Mouse (Mus musculus): ENCODE measurements around the gene Gm26897.

Gm26897 gene

DNA sequence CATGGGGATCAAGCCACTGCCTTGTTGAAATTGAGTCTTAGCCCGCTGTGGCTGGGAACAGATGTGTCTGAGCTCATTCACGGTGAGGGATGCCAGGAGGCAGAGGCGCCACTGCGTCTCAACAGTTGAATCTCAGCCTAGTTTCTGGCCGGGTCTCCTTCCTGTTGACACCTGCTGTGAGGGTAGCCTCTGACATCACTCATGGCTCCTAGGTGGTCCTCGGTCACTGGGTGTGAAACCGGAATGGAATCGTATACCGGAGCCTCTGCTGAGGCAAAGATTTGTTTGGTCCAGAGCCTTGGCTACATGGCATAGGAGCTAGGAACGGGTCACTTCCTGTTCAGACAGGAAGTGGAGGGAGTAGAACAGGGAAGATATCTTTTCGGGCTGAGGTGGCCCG lies at the start of gene Gm26897:
Gene Gm26897 (plus strand): TSS at position 74 of the 400 bp plus-strand sequence.
- DNase-seq (ENCODE audit: low read depth): no peak

GRCm38 (mm10) chr5:111687370-111687769 lies 46.4 kb upstream of the Gm26897 start:
- DNase-seq (ENCODE audit: low read depth): no peak

- no peak for DNase-seq (ENCODE audit: low read depth)
Observed at GRCm38 (mm10) chr5:111688584-111688983, 45.1 kb upstream of the Gm26897 start.

DNA sequence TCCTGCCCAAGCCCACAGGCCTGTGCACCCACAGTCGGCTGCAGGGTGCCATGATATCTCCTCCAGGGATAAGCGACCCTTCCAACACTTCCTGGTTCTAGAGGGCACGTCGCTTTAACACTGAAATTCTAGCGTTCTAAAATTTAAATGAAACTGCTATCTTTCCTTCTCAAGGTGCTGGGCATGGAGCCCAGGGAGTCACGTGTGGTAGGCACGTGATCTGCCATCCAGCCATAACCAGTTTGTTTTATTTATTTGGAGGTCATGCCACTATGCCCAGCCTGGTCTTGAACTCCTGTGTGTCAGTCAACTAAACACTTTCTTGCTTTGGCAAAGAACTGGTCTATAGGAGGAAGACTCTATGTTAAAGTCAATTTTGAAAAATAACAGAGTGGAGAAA lies 35.7 kb upstream of the Gm26897 start:
- DNase-seq (ENCODE audit: low read depth): no peak

GRCm38 (mm10) chr5:111699711-111700303 lies 33.9 kb upstream of the Gm26897 start:
- DNase-seq (ENCODE audit: low read depth): no peak

- DNase-seq (ENCODE audit: low read depth): no peak
Observed at GRCm38 (mm10) chr5:111701634-111702329, 31.9 kb upstream of the Gm26897 start.

DNA sequence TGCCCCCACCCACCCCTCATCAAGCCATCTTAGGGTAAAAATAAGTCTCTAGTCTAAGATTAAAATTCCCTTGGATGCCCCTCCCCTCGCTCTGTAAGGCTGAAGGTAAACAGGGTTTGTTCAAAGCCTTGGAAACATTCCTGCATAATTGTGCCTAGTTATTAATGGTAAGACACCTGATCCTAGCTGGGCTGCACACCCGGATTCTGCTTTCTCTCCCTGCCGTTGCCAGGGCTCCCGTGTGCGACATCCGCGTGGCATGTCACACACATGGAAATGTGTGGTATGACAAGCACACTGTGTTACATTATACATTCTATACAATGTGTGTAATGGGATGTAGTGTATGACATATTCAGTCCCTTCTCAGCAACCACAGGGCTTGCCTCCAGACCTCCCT lies 30.1 kb upstream of the Gm26897 start:
- DNase-seq (ENCODE audit: low read depth): no peak

DNA sequence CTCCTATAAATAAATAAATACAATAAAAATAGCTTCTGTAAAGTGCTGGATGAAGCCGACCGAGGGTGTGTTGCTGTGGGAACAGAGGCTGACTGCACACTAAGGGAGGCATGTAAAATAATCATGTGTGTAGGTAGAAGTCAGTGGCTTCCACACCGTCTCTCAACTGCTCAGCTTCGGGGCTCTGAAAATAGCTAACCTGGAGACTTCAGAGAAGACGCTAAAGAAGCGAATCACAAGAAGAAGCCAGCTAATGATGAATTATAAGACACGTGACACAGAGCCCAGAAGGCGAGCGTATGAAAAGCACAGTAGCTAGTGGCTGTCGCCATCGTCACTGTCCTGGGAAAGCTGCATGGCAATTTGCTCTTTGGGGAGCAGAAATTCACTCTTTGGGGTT lies 29.4 kb upstream of the Gm26897 start:
- DNase-seq (ENCODE audit: low read depth): no peak

GRCm38 (mm10) chr5:111709195-111709901 lies 24.4 kb upstream of the Gm26897 start:
- no peak for DNase-seq (ENCODE audit: low read depth)

GRCm38 (mm10) chr5:111719018-111719417 lies 14.7 kb upstream of the Gm26897 start:
- no peak for DNase-seq (ENCODE audit: low read depth)

DNA sequence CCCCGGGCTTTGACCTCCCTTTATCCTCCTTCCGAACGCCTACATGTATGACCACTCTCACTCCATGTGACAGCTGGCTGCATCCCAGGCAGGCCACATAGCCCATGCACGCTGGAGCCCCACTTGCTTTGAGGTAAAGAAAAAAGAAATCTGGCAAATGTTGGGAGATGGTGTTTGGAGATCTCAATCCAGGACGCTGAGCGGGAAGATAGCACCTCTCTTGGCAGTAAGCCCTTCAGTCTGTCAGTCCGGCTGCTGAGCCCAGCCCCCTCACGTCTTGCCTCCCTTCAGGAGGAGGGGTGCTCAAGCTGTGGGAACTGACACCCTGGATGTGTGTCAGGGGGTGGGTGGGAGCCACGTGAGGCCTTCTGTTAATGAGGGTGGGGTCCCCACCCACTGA lies 13.0 kb upstream of the Gm26897 start:
- DNase-seq (ENCODE audit: low read depth): no peak

DNA sequence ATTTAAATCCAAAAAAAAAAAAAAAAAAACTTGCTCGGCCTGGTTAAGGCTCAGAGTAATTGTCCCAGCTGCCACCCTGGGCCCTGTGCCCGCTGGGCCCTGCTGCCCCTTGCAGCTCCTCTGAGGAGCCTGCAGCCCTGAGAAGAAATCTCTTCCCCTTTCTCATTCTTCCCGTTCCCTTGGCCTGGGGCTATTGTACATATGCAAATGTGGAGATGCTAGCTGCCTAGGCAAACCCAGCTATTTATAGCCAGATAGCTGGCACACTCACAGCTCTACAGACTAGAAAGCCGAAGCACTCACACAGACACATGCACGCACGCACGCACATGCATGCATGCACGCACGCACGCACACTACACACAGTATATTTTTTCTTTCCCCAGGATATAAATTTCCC lies 9.0 kb upstream of the Gm26897 start:
- no peak for DNase-seq (ENCODE audit: low read depth)

- no peak for DNase-seq (ENCODE audit: low read depth)
Observed at GRCm38 (mm10) chr5:111725195-111725920, 8.4 kb upstream of the Gm26897 start.

DNA sequence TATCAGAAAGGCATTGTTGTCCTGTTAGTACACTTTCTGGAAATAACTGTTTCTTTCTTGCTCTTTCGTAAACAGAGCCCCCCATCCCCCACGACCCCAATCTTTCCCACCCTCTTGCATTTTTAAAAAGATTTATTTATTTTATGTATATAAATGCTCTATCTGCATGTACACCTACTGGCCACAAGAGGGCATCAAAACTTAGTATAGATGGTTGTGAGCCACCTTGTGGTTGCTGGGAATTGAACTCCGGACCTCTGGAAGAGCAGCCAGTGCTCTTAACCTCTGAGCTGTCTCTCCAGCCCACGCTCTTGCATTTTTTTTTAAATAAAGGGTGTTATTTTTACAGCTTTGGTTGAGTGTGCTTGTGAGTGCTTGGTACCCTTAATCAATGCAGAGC lies 5.3 kb upstream of the Gm26897 start:
- DNase-seq (ENCODE audit: low read depth): no peak

DNA sequence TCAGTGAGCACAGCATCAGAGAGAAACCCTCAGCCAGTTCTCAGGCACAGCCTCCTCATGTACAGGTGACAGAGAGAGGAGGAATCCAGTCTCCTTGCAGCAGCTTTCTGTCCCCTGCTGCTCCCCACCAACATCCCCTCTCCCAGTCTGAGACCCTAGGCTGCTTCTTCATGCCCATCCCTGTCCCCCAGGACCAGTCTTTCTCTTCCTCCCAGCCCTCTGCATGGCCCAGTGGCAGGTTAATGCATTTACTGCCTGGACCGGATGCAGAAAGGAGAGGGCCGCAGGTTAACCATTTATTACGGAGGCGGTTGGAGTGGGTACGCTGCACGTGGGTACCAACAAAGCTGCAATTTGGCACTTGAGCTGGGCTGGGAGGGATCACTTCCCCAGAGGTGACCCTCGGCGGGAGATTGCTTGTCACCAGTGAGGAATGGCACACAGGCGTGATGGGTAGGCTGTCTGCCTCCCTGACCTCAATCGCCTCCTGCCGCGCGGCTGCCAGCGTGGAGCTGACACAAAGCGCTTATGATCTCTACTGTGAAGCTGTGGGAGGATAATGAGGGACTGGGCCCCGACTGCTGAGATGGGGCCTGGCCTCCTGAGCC lies 3.1 kb upstream of the Gm26897 start:
- no peak for DNase-seq (ENCODE audit: low read depth)

DNA sequence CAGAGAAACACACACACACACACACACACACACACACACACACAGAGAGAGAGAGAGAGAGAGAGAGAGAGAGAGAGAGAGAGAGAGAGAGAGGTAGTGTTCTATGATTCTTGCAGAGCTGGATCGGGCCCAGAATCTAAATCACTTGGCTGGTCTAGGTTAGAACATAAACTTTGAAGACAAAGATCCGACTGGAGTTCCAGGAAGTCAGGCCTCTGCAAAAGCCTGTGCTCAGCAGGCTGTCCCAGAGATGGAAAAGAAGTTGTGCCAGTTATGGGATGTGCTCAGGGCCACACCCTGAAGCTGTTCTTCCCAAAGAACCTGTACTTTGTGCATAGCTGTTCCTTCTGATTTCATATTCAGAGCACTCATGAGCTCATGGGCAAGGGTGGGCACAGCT lies 1.5 kb upstream of the Gm26897 start:
- DNase-seq (ENCODE audit: low read depth): no peak

DNA sequence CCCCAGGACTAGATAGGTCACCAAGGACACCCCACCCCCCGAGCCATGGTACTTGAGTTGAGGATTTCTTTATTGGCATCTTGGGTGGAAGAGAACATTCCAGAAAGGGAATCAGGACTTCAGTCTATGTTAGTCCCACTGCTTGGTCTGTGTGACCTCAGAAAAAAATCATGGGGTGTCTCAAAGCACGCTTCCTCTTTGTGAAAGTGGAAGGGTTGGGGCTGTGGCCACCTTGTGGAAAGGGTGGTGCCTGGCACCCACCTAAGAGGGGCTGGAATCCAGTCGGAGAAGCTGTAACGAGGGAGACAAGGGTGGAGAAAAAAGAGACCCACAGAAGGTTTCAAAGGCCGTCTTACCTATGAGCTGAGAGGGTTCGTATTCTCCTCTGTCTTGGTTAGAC lies 5.8 kb downstream of the Gm26897 start:
- DNase-seq (ENCODE audit: low read depth): no peak

DNA sequence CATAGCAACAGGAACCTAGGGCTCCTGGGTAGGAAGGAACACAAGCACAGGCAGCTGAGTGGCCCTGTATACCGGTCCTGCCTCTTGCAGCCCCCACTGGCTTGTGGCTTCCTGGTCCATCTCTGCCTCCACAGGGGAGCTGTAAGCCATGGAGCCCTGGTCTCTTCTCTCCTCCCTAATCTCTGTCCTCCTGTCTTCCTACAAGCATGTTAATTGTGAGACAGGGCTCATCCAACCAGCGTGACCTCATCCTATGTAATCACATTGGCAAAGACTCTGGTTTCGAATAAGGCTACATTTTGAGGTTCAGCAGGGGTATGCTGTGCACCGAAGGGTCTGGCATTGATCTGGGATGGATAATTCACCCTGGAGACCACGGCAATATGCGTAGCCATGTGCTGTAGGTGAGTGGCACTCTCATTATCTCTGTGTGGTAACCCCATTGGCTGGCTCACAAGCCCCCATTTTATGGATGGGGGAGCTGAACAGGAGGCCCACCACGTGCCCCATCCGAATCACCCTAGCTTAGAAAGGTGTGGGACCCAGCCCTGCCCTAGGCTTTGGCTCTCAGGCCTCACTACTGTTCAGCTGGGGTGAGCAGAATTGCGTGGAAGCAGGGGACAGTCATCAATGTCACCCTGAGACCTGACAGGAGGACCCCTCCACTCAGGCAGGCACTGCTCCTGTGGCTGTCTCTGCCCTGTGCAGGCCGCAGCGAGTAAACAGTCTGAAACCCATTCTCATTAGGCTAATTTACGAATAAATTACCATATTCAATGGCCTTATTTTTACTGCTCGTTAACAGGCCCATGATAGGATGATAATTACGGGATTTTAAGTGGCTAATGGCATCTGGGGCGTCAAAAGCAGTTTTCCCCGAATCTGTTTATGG lies 6.9 kb downstream of the Gm26897 start:
- DNase-seq (ENCODE audit: low read depth): no peak

- DNase-seq (ENCODE audit: low read depth): no peak
Observed at GRCm38 (mm10) chr5:111741352-111741751, 7.6 kb downstream of the Gm26897 start.

GRCm38 (mm10) chr5:111742290-111742898 lies 8.7 kb downstream of the Gm26897 start:
- no peak for DNase-seq (ENCODE audit: low read depth)

DNA sequence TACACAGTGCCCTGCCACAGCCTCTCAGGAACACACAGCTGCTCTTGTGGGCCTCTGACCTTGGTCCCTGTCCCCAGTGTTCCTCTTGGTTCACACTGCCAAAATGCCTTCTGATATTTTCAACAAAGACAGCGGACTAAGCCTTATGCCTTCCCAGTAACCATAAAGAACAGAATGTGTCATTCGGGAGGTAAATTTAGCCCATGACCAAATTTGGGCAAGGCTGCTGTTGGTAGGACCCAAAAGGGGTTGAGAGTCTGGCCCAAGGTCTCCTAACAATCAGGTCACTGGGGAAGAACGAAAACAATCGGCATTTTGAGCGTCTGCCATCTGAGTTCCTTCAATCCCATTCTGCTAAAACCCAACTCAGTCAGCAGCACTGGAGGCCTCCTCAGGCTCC lies 15.9 kb downstream of the Gm26897 start:
- no peak for DNase-seq (ENCODE audit: low read depth)

Data from c-Kit-positive CD71-negative TER-119-negative erythroid progenitor cells, embryonic 14.5 days (primary cell).